Mouse (Mus musculus): ENCODE measurements at regions not wholly inside any gene's neighbourhood (a gene's known extent, or its start where the extent isn't known, plus 50 kb on each side); places are given as distances from the start of the nearest gene placed in this dataset.
"Not testable (repeated sequence)": the region's sequence is repeated elsewhere in the genome, so short reads cannot be mapped to it uniquely, and the experiment has no call there.

GRCm38 (mm10) chr1:12577978-12578377 is 1164.1 kb downstream of the A830018L16Rik start:
- WGBS: 94% methylated on average over 1 of the region's 1 CpGs
- H3K4me2 ChIP-seq: no peak overlapping the region
- H3K27me3 ChIP-seq: no peaks in the 10 kb centered on the region
- no peak overlapping the region for H3K4me3 ChIP-seq
- peaks cover 3% of the 10 kb centered on the region; the same call in 1 of the 2 replicates for H3K4me1 ChIP-seq (replicated peaks)
- no peaks in the 10 kb centered on the region for H3K9me3 ChIP-seq (replicated peaks)
- ATAC-seq (replicated peaks; ENCODE audit: insufficient number of reproducible peaks, insufficient read depth, low FRiP score, low read depth): no peak
- no peak overlapping the region for H3K27ac ChIP-seq
- H3K9ac ChIP-seq: no peak overlapping the region
- H3K36me3 ChIP-seq: no peaks in the 10 kb centered on the region

DNA sequence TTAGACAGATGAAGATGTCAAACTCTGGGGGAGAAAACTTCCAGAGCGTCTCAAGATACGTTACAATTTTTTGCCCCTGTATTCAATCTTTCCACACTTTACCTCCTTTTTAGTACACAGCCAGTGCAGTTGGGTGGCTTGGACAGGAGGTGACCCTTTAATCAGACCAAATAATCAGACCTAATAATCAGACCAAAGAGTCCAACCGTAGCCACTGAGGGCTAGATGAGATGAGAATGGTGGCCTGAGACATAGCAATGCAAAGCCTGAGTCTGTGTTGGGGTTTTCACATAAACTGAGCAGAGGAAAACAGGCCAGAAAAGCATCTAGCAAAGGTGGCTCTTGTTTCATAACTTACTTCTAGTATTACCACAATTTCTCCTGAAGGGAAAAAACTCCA is 1169.1 kb downstream of the A830018L16Rik start:
- H3K4me2 ChIP-seq: no peak overlapping the region
- no peak overlapping the region for H3K4me3 ChIP-seq
- H3K4me1 ChIP-seq (replicated peaks): peaks cover 3% of the 10 kb centered on the region; the same call in 1 of the 2 replicates
- no peak overlapping the region for H3K9ac ChIP-seq
- ATAC-seq (replicated peaks; ENCODE audit: insufficient number of reproducible peaks, insufficient read depth, low FRiP score, low read depth): no peak
- no peaks in the 10 kb centered on the region for H3K36me3 ChIP-seq
- H3K9me3 ChIP-seq (replicated peaks): no peaks in the 10 kb centered on the region
- WGBS: 62% methylated on average over 3 of the region's 3 CpGs
- H3K27me3 ChIP-seq: no peaks in the 10 kb centered on the region
- H3K27ac ChIP-seq: no peak overlapping the region

- H3K4me1 ChIP-seq (replicated peaks); H3K4me3 ChIP-seq; H3K27ac ChIP-seq; H3K9me3 ChIP-seq (replicated peaks); H3K4me2 ChIP-seq; H3K9ac ChIP-seq; H3K36me3 ChIP-seq; ATAC-seq (replicated peaks; ENCODE audit: insufficient number of reproducible peaks, insufficient read depth, low FRiP score, low read depth); H3K27me3 ChIP-seq: not testable (repeated sequence)
- 88% methylated on average over 6 of the region's 6 CpGs for WGBS
Observed at GRCm38 (mm10) chr1:12586981-12587380, 1173.1 kb downstream of the A830018L16Rik start.

- WGBS: 86% methylated on average over 4 of the region's 4 CpGs
- no peak overlapping the region for H3K4me2 ChIP-seq
- H3K4me3 ChIP-seq: no peak overlapping the region
- no peaks in the 10 kb centered on the region for H3K27me3 ChIP-seq
- no peaks in the 10 kb centered on the region for H3K9me3 ChIP-seq (replicated peaks)
- H3K9ac ChIP-seq: no peak overlapping the region
- H3K36me3 ChIP-seq: no peaks in the 10 kb centered on the region
- no peak overlapping the region for H3K27ac ChIP-seq
- no peak for ATAC-seq (replicated peaks; ENCODE audit: insufficient number of reproducible peaks, insufficient read depth, low FRiP score, low read depth)
- H3K4me1 ChIP-seq (replicated peaks): no peaks in the 10 kb centered on the region
Observed at GRCm38 (mm10) chr1:12612102-12612501, 1198.2 kb downstream of the A830018L16Rik start.

GRCm38 (mm10) chr1:12615303-12615702 is 1201.4 kb downstream of the A830018L16Rik start:
- Histone ChIP-seq H3K9me3 (replicated peaks) (no peaks in the 10 kb centered on the region), H3K4me2 (no peak overlapping the region), H3K4me1 (replicated peaks) (no peaks in the 10 kb centered on the region), H3K9ac (no peak overlapping the region), H3K27ac (no peak overlapping the region), H3K27me3 (no peaks in the 10 kb centered on the region), H3K4me3 (no peak overlapping the region), H3K36me3 (no peaks in the 10 kb centered on the region)
- no peak for ATAC-seq (replicated peaks; ENCODE audit: insufficient number of reproducible peaks, insufficient read depth, low FRiP score, low read depth)
- WGBS: 73% methylated on average over 3 of the region's 3 CpGs

DNA sequence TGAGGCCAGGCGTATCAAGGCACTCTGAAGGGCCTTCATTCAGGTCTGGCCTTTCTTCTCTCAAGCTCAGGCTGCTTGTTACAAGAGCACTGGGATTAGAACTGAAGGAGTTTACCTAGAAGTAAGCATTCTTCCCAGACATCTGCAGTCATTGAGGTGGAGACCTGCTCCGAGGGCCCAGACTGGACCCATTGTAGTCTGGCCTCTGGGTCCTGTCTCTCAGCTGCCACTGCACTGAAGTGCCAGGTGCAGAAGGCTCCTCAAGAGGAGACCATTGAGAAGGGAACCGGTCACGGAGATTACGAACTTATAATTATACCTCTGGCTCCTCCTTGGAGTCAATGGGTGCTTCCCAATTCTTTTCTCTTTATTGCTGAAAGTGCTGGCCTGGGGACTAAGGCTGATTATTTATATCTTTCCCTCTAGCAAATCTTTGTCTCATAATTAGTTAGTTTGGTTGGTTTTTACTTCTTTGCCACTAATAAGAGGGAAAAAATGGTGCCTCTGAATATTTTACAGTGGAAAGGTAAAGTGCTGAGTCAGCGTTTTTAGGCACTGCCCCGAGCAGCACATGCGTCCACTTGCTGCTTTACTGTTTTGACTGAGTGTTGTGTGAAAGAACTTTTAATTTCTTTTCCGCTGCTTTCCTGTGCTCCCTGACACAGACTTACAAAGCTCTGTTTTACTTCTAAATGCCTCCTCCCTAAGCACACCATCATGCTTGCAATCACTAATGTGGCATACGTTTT is 1202.0 kb downstream of the A830018L16Rik start:
- Histone ChIP-seq H3K9me3 (replicated peaks) (no peaks in the 10 kb centered on the region), H3K27me3 (no peaks in the 10 kb centered on the region), H3K4me2 (no peak overlapping the region), H3K27ac (no peak overlapping the region), H3K4me3 (no peak overlapping the region), H3K9ac (no peak overlapping the region), H3K4me1 (replicated peaks) (no peaks in the 10 kb centered on the region), H3K36me3 (no peaks in the 10 kb centered on the region)
- 72% methylated on average over 10 of the region's 10 CpGs for WGBS
- ATAC-seq (replicated peaks; ENCODE audit: insufficient number of reproducible peaks, insufficient read depth, low FRiP score, low read depth): no peak

GRCm38 (mm10) chr1:12619981-12620380 is 1206.1 kb downstream of the A830018L16Rik start:
- Histone ChIP-seq H3K9ac (no peak overlapping the region), H3K4me3 (no peak overlapping the region), H3K4me1 (replicated peaks) (no peaks in the 10 kb centered on the region), H3K27ac (no peak overlapping the region), H3K36me3 (no peaks in the 10 kb centered on the region), H3K27me3 (no peaks in the 10 kb centered on the region), H3K4me2 (no peak overlapping the region), H3K9me3 (replicated peaks) (no peaks in the 10 kb centered on the region)
- ATAC-seq (replicated peaks; ENCODE audit: insufficient number of reproducible peaks, insufficient read depth, low FRiP score, low read depth): no peak
- 73% methylated on average over 2 of the region's 2 CpGs for WGBS

- Histone ChIP-seq H3K9ac (no peak overlapping the region), H3K36me3 (no peaks in the 10 kb centered on the region), H3K27me3 (no peaks in the 10 kb centered on the region), H3K27ac (no peak overlapping the region), H3K4me1 (replicated peaks) (no peaks in the 10 kb centered on the region), H3K9me3 (replicated peaks) (no peaks in the 10 kb centered on the region), H3K4me2 (no peak overlapping the region), H3K4me3 (no peak overlapping the region)
- ATAC-seq (replicated peaks; ENCODE audit: insufficient number of reproducible peaks, insufficient read depth, low FRiP score, low read depth): no peak
- 86% methylated on average over 6 of the region's 6 CpGs for WGBS
Observed at GRCm38 (mm10) chr1:12620825-12621224, 1206.9 kb downstream of the A830018L16Rik start.

GRCm38 (mm10) chr1:12623158-12623557 is 1209.3 kb downstream of the A830018L16Rik start:
- Histone ChIP-seq H3K36me3 (no peaks in the 10 kb centered on the region), H3K4me2 (no peak overlapping the region), H3K4me1 (replicated peaks) (no peaks in the 10 kb centered on the region), H3K4me3 (no peak overlapping the region), H3K27me3 (no peaks in the 10 kb centered on the region), H3K9ac (no peak overlapping the region), H3K27ac (no peak overlapping the region), H3K9me3 (replicated peaks) (no peaks in the 10 kb centered on the region)
- WGBS: 58% methylated on average over 4 of the region's 4 CpGs
- no peak for ATAC-seq (replicated peaks; ENCODE audit: insufficient number of reproducible peaks, insufficient read depth, low FRiP score, low read depth)

DNA sequence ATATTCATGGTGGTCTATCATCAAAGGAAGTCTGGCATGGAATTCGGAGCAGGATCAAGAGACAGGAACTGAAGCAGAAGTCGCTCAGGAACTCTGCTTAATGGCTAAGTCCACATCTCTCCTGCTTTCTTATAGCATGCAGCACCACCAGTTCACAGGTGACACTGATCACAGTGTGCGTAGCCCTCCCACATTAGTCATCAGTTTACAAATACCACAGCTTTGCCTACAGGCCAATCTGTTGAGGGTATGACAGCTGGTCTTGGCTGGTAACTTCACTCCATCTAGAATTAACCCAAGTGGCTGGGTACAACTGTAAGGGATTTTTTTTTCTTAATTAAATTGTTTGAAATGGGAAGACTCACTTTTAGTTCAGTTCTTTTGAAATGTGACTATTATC is 1219.1 kb downstream of the A830018L16Rik start:
- Histone ChIP-seq H3K36me3 (no peaks in the 10 kb centered on the region), H3K27ac (no peak overlapping the region), H3K9me3 (replicated peaks) (no peaks in the 10 kb centered on the region), H3K27me3 (no peaks in the 10 kb centered on the region), H3K4me3 (no peak overlapping the region), H3K9ac (no peak overlapping the region), H3K4me2 (no peak overlapping the region), H3K4me1 (replicated peaks) (no peaks in the 10 kb centered on the region)
- 90% methylated on average over 3 of the region's 3 CpGs for WGBS
- no peak for ATAC-seq (replicated peaks; ENCODE audit: insufficient number of reproducible peaks, insufficient read depth, low FRiP score, low read depth)

- no peak for ATAC-seq (replicated peaks; ENCODE audit: insufficient number of reproducible peaks, insufficient read depth, low FRiP score, low read depth)
- Histone ChIP-seq H3K36me3 (no peaks in the 10 kb centered on the region), H3K4me2 (no peak overlapping the region), H3K27me3 (no peaks in the 10 kb centered on the region), H3K9me3 (replicated peaks) (no peaks in the 10 kb centered on the region), H3K4me1 (replicated peaks) (no peaks in the 10 kb centered on the region), H3K9ac (no peak overlapping the region), H3K27ac (no peak overlapping the region), H3K4me3 (no peak overlapping the region)
- WGBS: 66% methylated on average over 9 of the region's 9 CpGs
Observed at GRCm38 (mm10) chr1:12636326-12637147, 1222.6 kb downstream of the A830018L16Rik start.

Measured in heart, embryonic 15.5 days (tissue).